Mouse (Mus musculus): ENCODE measurements at regions not wholly inside any gene's neighbourhood (a gene's known extent, or its start where the extent isn't known, plus 50 kb on each side); places are given as distances from the start of the nearest gene placed in this dataset.

GRCm38 (mm10) chr4:72331882-72332281 is 131.2 kb upstream of the Tle1 start:
- no peak for DNase-seq (ENCODE audit: low read depth, low spot score)

DNA sequence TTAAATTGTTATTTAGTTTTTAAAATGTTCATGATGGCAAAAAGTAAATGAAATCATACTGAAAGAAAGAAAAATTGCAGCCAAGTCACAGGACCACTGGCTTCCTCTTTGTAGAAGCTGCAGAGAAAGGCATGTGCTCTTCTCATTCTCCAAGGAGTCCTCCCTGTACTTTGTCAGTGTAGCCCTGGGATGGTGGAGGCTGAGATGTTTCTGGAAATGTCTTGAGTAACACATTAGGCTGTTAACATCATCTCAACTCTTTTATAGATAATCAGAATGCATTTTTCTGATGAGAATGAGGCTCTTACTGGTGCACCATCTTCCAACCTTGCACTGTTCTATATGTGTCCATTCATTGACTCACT is 128.3 kb upstream of the Tle1 start:
- no peak for DNase-seq (ENCODE audit: low read depth, low spot score)

- no peak for DNase-seq (ENCODE audit: low read depth, low spot score)
These were observed 127.7 kb upstream of the Tle1 start for GRCm38 (mm10) chr4:72328282-72329025.

GRCm38 (mm10) chr4:72324913-72325312 is 124.2 kb upstream of the Tle1 start:
- DNase-seq (ENCODE audit: low read depth, low spot score): no peak

DNA sequence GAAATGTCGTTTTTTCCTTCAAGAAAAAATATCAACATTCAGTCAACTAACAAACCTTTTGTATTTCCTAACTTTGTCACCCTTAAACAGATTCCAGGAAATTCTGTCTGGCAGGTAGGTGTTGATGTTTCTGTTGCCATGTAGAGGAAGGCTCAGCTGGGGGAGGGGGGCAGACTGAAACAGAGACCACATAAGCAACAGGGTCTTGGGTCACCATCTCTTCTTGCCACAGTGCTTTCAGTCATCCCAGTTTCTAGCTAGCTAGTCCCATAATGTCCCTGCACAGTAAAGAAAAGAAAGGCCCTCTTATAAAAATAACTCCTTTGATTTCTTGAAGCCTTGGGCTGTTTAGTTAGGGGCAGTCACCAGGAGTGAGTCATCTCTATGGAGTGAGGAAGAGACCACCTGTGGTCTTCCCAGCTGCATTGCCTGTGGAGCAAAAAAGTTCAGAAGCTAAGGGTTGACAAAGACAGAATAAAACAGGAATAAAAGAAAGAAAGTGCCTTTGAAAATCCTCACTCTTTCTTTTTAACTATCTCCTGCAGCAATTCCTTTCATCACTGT is 84.5 kb upstream of the Tle1 start:
- no peak for DNase-seq (ENCODE audit: low read depth, low spot score)

DNA sequence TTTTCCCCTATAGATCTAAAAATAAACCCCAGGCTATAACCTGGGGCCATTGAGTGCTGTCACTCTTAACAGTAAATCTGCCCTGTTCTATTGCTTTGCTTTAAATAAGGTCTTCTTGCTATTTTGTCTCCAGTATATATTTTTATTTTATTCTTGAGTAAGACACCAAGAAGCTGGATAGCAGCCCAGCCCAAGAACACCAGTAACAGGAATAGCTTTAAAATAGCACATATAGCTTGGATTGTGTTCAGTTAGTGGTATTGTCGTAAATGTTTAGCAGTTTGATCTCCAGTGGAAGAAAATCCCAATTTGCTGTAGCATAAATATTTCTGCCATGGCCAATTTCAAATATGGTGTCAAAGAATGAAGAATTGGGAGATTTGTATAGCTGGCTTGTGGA is 49.8 kb upstream of the Tle1 start:
- DNase-seq (ENCODE audit: low read depth, low spot score): no peak

Data from skeletal muscle tissue, adult 2 months (tissue).